Mouse (Mus musculus) olfactory bulb, adult 2 months (tissue): ENCODE data around the gene Wdr18.

Experiments
- CTCF ChIP-seq: fragments of 200-500 bp; IDR thresholded peaks from 2 replicates; pipeline ENCODE4 v1.5.1; 2012; ENCODE audit warnings: low read depth, mild to moderate bottlenecking, low read length, moderate library complexity; ENCODE audit not compliant: insufficient read depth
- POLR2A ChIP-seq: fragments of 200-500 bp; IDR thresholded peaks from 2 replicates; pipeline ENCODE4 v1.6.1; 2012; ENCODE audit warnings: mild to moderate bottlenecking, low read depth, low read length, moderate library complexity; ENCODE audit not compliant: insufficient read depth

GRCm38 (mm10) chr10:79971183-79971497 is 11.2 kb downstream of the Wdr18 start:
- TF ChIP-seq POLR2A (no peak), CTCF (no peak)
